ENCODE assay signal across 8 mouse cellular contexts in the genomic region with DNA sequence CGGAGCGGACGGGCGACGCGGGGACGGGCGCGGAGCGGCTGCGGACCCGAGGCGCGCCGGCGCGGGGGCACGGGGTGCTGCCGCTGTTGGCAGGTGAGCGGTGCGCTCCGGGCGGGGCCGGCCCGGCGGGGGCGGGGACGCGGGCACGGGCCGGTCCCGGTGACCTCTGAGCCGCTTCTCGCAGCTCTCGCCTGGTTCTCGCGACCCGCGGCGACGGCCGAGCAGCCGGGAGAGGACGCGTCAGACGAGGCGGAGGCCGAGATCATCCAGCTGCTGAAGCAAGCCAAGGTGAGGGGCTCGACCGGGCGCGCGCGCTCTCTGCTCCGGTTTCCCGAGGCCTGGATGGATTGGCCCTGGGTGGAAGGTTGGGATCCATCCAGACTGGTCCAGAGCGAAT. TPM values are rescaled to one million over a fixed set of nuclear protein-coding genes. Genes with fewer than 3 reads are reported as not detected.
DNase-seq lines count a peak whose midpoint lies in the region; ATAC-seq and TF ChIP-seq lines count a peak whose summit lies in the region.

No protein-coding gene starts in this region.

- H3K4me1 ChIP-seq in CH12.LX (ENCODE audit: control insufficient read depth in 1 of 2, insufficient read depth in 2 of 2), result peaks cover 16 to 60% of the 10 kb centered on the region in 2 experiments
- H3K4me1 ChIP-seq in embryonic facial prominence, embryonic 14.5 days (ENCODE audit: control insufficient read depth, insufficient read depth, low read length), result peaks cover 9% of the 10 kb centered on the region; the same call in 1 of the 2 replicates
- 0 out of 2 replicates have a peak, but pooled peaks cover 6% of the 10 kb centered on the region for H3K4me1 ChIP-seq in hindbrain, postnatal 0 days (ENCODE audit: insufficient read depth, low read length)
- H3K4me1 ChIP-seq in liver, embryonic 16.5 days (ENCODE audit: control insufficient read depth, low read depth, low read length), result peaks cover 18% of the 10 kb centered on the region
- H3K4me1 ChIP-seq in olfactory bulb, adult 2 months (ENCODE audit: control insufficient read depth, insufficient read depth, low read length), result 0 out of 2 replicates have a peak, but pooled peaks cover 2% of the 10 kb centered on the region

- no peak for TF ChIP-seq RAD21 in CH12.LX (IDR thresholded peaks at IDR 0.05; ENCODE audit: low read depth, low read length)

- peak overlapping the region; percentile 64; the same call in 1 of the 2 replicates for H3K4me2 ChIP-seq in CH12.LX (ENCODE audit: insufficient read depth, low read depth, poor library complexity, severe bottlenecking)
- peak overlapping the region; percentile 75 for H3K4me2 ChIP-seq in embryonic facial prominence, embryonic 14.5 days (ENCODE audit: low read depth, low read length)
- H3K4me2 ChIP-seq in hindbrain, postnatal 0 days (ENCODE audit: low read depth, low read length), result peak overlapping the region; percentile 75
- peak overlapping the region; percentile 98 for H3K4me2 ChIP-seq in liver, embryonic 16.5 days (ENCODE audit: low read depth, low read length)

- ATAC-seq in embryonic facial prominence, embryonic 14.5 days (ENCODE audit: low read depth), result peak; percentile 61
- ATAC-seq in hindbrain, postnatal 0 days, result peak; percentile 75
- ATAC-seq in liver, embryonic 16.5 days (ENCODE audit: low read depth), result peak; percentile 86

- H3K4me3 ChIP-seq in CH12.LX (replicated peaks in 1 of 3; ENCODE audit: low read depth in 2 of 3, low read length in 2 of 3, poor library complexity in 1 of 3), result peak overlapping the region; percentile 60 to 76 (median 73)
- peak overlapping the region; percentile 94 for H3K4me3 ChIP-seq in embryonic facial prominence, embryonic 14.5 days (ENCODE audit: low read depth, low read length)
- H3K4me3 ChIP-seq in hindbrain, postnatal 0 days (ENCODE audit: low read length), result peak overlapping the region; percentile 98
- H3K4me3 ChIP-seq in liver, embryonic 16.5 days (ENCODE audit: low read depth, low read length), result peak overlapping the region; percentile 87
- H3K4me3 ChIP-seq in olfactory bulb, adult 2 months (ENCODE audit: insufficient read depth, low read depth, low read length), result peak overlapping the region; percentile 90

- no peak for TF ChIP-seq CTCF in CH12.LX (conservative IDR thresholded peaks at IDR 0.05 in 1 of 2, IDR thresholded peaks at IDR 0.05 in 1 of 2; ENCODE audit: low read depth in 2 of 2, low read length in 2 of 2)
- TF ChIP-seq CTCF in hindbrain, postnatal 0 days (IDR thresholded peaks at IDR 0.05; ENCODE audit: low read depth), result no peak
- no peak for TF ChIP-seq CTCF in olfactory bulb, adult 2 months (IDR thresholded peaks at IDR 0.05; ENCODE audit: insufficient read depth, low read depth, low read length)

- H3K27ac ChIP-seq in CH12.LX (ENCODE audit: insufficient read depth, low read depth), result peak overlapping the region; percentile 40
- H3K27ac ChIP-seq in embryonic facial prominence, embryonic 14.5 days (replicated peaks; ENCODE audit: low read depth, low read length), result peak overlapping the region; percentile 94
- peak overlapping the region; percentile 94 for H3K27ac ChIP-seq in hindbrain, postnatal 0 days
- H3K27ac ChIP-seq in liver, embryonic 16.5 days (ENCODE audit: low read length), result peak overlapping the region; percentile 91
- peak overlapping the region; percentile 60; the same call in 1 of the 2 replicates for H3K27ac ChIP-seq in olfactory bulb, adult 2 months (ENCODE audit: insufficient read depth, low read depth, low read length)

- H3K9me3 ChIP-seq in CH12.LX (replicated peaks; ENCODE audit: low read length), result no peaks in the 10 kb centered on the region
- no peaks in the 10 kb centered on the region for H3K9me3 ChIP-seq in embryonic facial prominence, embryonic 14.5 days (ENCODE audit: control insufficient read depth, low read length)
- no peaks in the 10 kb centered on the region for H3K9me3 ChIP-seq in hindbrain, postnatal 0 days (ENCODE audit: low read length)
- H3K9me3 ChIP-seq in liver, embryonic 16.5 days (replicated peaks; ENCODE audit: control insufficient read depth, low read length), result no peaks in the 10 kb centered on the region

- 3% methylated on average over 24 of the region's 57 CpGs for WGBS in embryonic facial prominence, embryonic 14.5 days
- 3% methylated on average over 51 of the region's 57 CpGs for WGBS in hindbrain, postnatal 0 days
- under 1% methylated on average over 45 of the region's 57 CpGs for WGBS in liver, embryonic 16.5 days (ENCODE audit: insufficient replicate concordance)
- under 1% methylated on average over 42 of the region's 57 CpGs for WGBS in olfactory bulb, adult 2 months

- dilution Hi-C loops in CH12.LX (cut with MboI; ENCODE audit: extremely low pct_ligation_motif_present, extremely low pct_unique_long_range_greater_than_20kb, low sequenced_read_pairs), result no loop called here

- H3K36me3 ChIP-seq in CH12.LX (replicated peaks in 1 of 2; ENCODE audit: control insufficient read depth in 1 of 2, insufficient read depth in 1 of 2, low read length in 1 of 2), result peaks cover 12 to 24% of the 10 kb centered on the region in 2 experiments
- peaks cover 35% of the 10 kb centered on the region for H3K36me3 ChIP-seq in embryonic facial prominence, embryonic 14.5 days (ENCODE audit: control insufficient read depth, insufficient read depth, low read length)
- H3K36me3 ChIP-seq in hindbrain, postnatal 0 days (ENCODE audit: insufficient read depth, low read length), result peaks cover 14% of the 10 kb centered on the region; the same call in 1 of the 2 replicates
- no peaks in the 10 kb centered on the region for H3K36me3 ChIP-seq in liver, embryonic 16.5 days (ENCODE audit: control insufficient read depth, insufficient read depth)

- H3K79me2 ChIP-seq in CH12.LX (replicated peaks; ENCODE audit: control insufficient read depth, extremely low read depth, insufficient read depth, poor library complexity, severe bottlenecking), result peaks cover 4% of the 10 kb centered on the region; the same call in 1 of the 2 replicates

- H3K9ac ChIP-seq in CH12.LX (ENCODE audit: insufficient read depth, low read depth), result peak overlapping the region; percentile 39
- peak overlapping the region; percentile 85 for H3K9ac ChIP-seq in embryonic facial prominence, embryonic 14.5 days (ENCODE audit: low read depth, low read length)
- peak overlapping the region; percentile 89 for H3K9ac ChIP-seq in hindbrain, postnatal 0 days (replicated peaks; ENCODE audit: low read length)
- H3K9ac ChIP-seq in liver, embryonic 16.5 days (ENCODE audit: low read depth, low read length), result peak overlapping the region; percentile 81

- in situ Hi-C loops in CH12.LX (cut with MboI; ENCODE audit: low pct_ligation_motif_present, low pct_unique_long_range_greater_than_20kb, low sequenced_read_pairs), result loop anchor here (5.0 kb wide), 1 partner anchor 329 kb away; no protein-coding TSS in a partner anchor

- TF ChIP-seq EP300 in CH12.LX (IDR thresholded peaks at IDR 0.05; ENCODE audit: low read length), result no peak

- intact Hi-C loops in gastrocnemius, postnatal 36 days (cut with DNase I), result loop anchor here (1.0 to 2.0 kb wide), 2 partner anchors 154 to 233 kb away; no protein-coding TSS in a partner anchor

- DNase-seq in gastrocnemius, adult 18-20 months (ENCODE audit: low spot score), result peak; percentile 67
- no peak for DNase-seq in gastrocnemius, postnatal 36 days
- peak; percentile 63 for DNase-seq in CH12.LX (ENCODE audit: extremely low read depth)
- DNase-seq in embryonic facial prominence, embryonic 14.5 days (ENCODE audit: low spot score), result peak; percentile 56
- DNase-seq in hindbrain, postnatal 0 days (ENCODE audit: low spot score), result peak; percentile 51
- DNase-seq in spleen, adult 18-20 months, result no peak

- no peak for TF ChIP-seq POLR2A in CH12.LX (IDR thresholded peaks at IDR 0.05; ENCODE audit: low read depth, low read length)
- no peak for TF ChIP-seq POLR2A in olfactory bulb, adult 2 months (IDR thresholded peaks at IDR 0.05; ENCODE audit: insufficient read depth, low read depth, low read length)

- H3K27me3 ChIP-seq in CH12.LX (replicated peaks), result no peaks in the 10 kb centered on the region
- H3K27me3 ChIP-seq in embryonic facial prominence, embryonic 14.5 days (replicated peaks; ENCODE audit: control insufficient read depth, insufficient read depth, low read length), result no peaks in the 10 kb centered on the region
- H3K27me3 ChIP-seq in hindbrain, postnatal 0 days (ENCODE audit: insufficient read depth, low read length), result no peaks in the 10 kb centered on the region
- H3K27me3 ChIP-seq in liver, embryonic 16.5 days (ENCODE audit: control insufficient read depth, insufficient read depth, low read depth, low read length), result no peaks in the 10 kb centered on the region

RNA-seq across cellular contexts. Expression of a gene that starts 0.3 kb away (rescaled TPM):
- 10 to 100 TPM; 38.3 to 40.6 TPM for total RNA-seq in gastrocnemius, adult 18-20 months (2021)
- total RNA-seq in gastrocnemius, postnatal 36 days (2021), result 10 to 100 TPM; 34.0 to 38.1 TPM
- total RNA-seq in CH12.LX (2012; rRNA removed) (13.0 and 16.1 TPM in 2 replicates), CH12.LX (2014; rRNA removed) (22.6 and 27.3 TPM in 2 replicates)
- polyA plus RNA-seq in CH12.LX (2012; ENCODE audit: insufficient read length, low read depth), result 22.2 and 28.3 TPM in 2 replicates
- 16.7 and 17.5 TPM in 2 replicates for polyA plus RNA-seq in embryonic facial prominence, embryonic 14.5 days (2014; fragmentation: Nextera tagmentation; extraction: Ambion mirVana)
- 33.8 and 39.0 TPM in 2 replicates for total RNA-seq in hindbrain, postnatal 0 days (2014; rRNA removed)
- polyA plus RNA-seq in hindbrain, postnatal 0 days (2015; fragmentation: Nextera tagmentation; extraction: Ambion mirVana), result 43.2 and 43.6 TPM in 2 replicates
- 3.2 and 3.4 TPM in 2 replicates for polyA plus RNA-seq in liver, embryonic 16.5 days (2015; fragmentation: Nextera tagmentation; extraction: Ambion mirVana)
- not detected in 2 replicates for polyA plus RNA-seq in olfactory bulb, adult 2 months (2012; ENCODE audit: insufficient read depth, insufficient read length, low replicate concordance, missing spikeins)

RNA-seq across cellular contexts. Expression of a gene that starts 0.4 kb away (rescaled TPM):
- 10 to 100 TPM; 43.2 to 46.5 TPM for total RNA-seq in gastrocnemius, adult 18-20 months (2021)
- total RNA-seq in gastrocnemius, postnatal 36 days (2021), result 10 to 100 TPM; 30.6 to 32.8 TPM
- total RNA-seq in CH12.LX (2012; rRNA removed), result 38.8 and 44.2 TPM in 2 replicates
- total RNA-seq in CH12.LX (2014; rRNA removed), result 62.3 and 62.5 TPM in 2 replicates
- 57.8 and 58.2 TPM in 2 replicates for polyA plus RNA-seq in CH12.LX (2012; ENCODE audit: insufficient read length, low read depth)
- polyA plus RNA-seq in embryonic facial prominence, embryonic 14.5 days (2014; fragmentation: Nextera tagmentation; extraction: Ambion mirVana), result 25.2 and 27.0 TPM in 2 replicates
- total RNA-seq in hindbrain, postnatal 0 days (2014; rRNA removed), result 9.3 and 21.5 TPM in 2 replicates
- 27.5 and 27.8 TPM in 2 replicates for polyA plus RNA-seq in hindbrain, postnatal 0 days (2015; fragmentation: Nextera tagmentation; extraction: Ambion mirVana)
- 7.3 and 8.2 TPM in 2 replicates for polyA plus RNA-seq in liver, embryonic 16.5 days (2015; fragmentation: Nextera tagmentation; extraction: Ambion mirVana)
- polyA plus RNA-seq in olfactory bulb, adult 2 months (2012; ENCODE audit: insufficient read depth, insufficient read length, low replicate concordance, missing spikeins), result not detected in 2 replicates

RNA-seq across cellular contexts. Expression of a gene that starts 32.8 kb away (rescaled TPM):
- under 1 TPM; 0.43 to 0.84 TPM for total RNA-seq in gastrocnemius, adult 18-20 months (2021)
- under 1 TPM; 0.41 to 0.44 TPM for total RNA-seq in gastrocnemius, postnatal 36 days (2021)
- 0.92 and 1.7 TPM in 2 replicates for total RNA-seq in CH12.LX (2012; rRNA removed)
- 0.45 and 0.77 TPM in 2 replicates for total RNA-seq in CH12.LX (2014; rRNA removed)
- 0.44 and 0.87 TPM in 2 replicates for polyA plus RNA-seq in CH12.LX (2012; ENCODE audit: insufficient read length, low read depth)
- 12.0 and 13.8 TPM in 2 replicates for polyA plus RNA-seq in embryonic facial prominence, embryonic 14.5 days (2014; fragmentation: Nextera tagmentation; extraction: Ambion mirVana)
- 8.2 and 12.4 TPM in 2 replicates for total RNA-seq in hindbrain, postnatal 0 days (2014; rRNA removed)
- polyA plus RNA-seq in hindbrain, postnatal 0 days (2015; fragmentation: Nextera tagmentation; extraction: Ambion mirVana), result 10.4 and 11.6 TPM in 2 replicates
- 0.56 and 0.60 TPM in 2 replicates for polyA plus RNA-seq in liver, embryonic 16.5 days (2015; fragmentation: Nextera tagmentation; extraction: Ambion mirVana)
- not detected in 2 replicates for polyA plus RNA-seq in olfactory bulb, adult 2 months (2012; ENCODE audit: insufficient read depth, insufficient read length, low replicate concordance, missing spikeins)

Comparison
In these comparisons a context has a peak if more than half of its experiments do, and no peak if none do; other contexts are left out.
1. DNase-seq: peak in gastrocnemius, adult 18-20 months (single experiment), CH12.LX (single experiment), embryonic facial prominence, embryonic 14.5 days (single experiment) and hindbrain, postnatal 0 days (single experiment); none in gastrocnemius, postnatal 36 days (0 of 2) and spleen, adult 18-20 months (0 of 2).
2. H3K27ac ChIP-seq: peak in every context shown above with its lines; median percentile 94 in embryonic facial prominence, embryonic 14.5 days; 94 in hindbrain, postnatal 0 days; 91 in liver, embryonic 16.5 days; 60 in olfactory bulb, adult 2 months; 40 in CH12.LX.
3. H3K9ac ChIP-seq: peak in every context shown above with its lines; median percentile 89 in hindbrain, postnatal 0 days; 85 in embryonic facial prominence, embryonic 14.5 days; 81 in liver, embryonic 16.5 days; 39 in CH12.LX.
4. Peak in every context shown above with its lines, with median percentiles within 50 percentile points of each other: H3K4me2 ChIP-seq, H3K4me3 ChIP-seq and ATAC-seq.